Mouse (Mus musculus) urinary bladder, postnatal 14 days (tissue): ENCODE measurements around the gene Thtpa.

Experiments used
- DNase-seq: peaks from one replicate; pipeline ENCODE4 v3.0.0; 2021; ENCODE audit warnings: low spot score

Gene Thtpa

DNA sequence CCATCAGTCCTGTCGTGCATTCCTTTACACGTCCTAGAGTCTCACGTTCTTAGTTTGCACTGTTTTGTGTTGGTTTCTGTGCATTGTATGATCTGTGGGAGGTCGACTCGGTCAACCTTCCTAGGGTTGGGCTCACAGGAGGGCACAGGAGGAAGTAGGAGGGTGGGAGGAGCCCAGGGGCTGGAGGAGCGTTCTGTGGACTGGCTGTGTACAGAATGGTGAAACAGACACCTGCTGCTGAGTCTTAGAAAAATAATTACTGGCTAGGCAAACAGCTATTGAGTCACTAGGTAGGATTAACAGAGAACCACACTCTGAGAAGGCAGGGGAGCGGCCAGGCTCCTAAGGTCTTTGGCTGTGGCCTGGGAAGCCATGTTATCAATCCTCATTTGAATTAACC lies 44.7 kb downstream of the Thtpa start:
- DNase-seq = no peak

DNA sequence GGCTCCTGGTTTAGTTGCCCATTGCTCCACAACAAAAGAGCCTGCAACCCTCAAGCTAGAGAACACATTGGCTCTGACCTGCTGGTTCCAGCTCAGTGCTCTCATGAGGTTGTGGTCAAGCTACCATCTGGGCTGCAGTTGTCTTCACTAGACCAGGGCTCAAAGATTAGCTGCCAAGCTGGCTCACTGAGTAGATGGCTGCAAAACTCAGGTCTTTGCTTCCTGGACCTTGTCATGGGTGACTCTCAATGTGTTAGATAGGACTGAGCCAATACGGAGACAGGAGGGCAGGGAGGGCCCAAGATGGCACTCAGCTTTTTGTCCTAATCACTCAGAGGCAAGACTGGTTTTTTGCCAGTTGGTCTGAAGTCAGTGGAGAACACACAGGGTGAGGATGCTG lies 51.7 kb downstream of the Thtpa start:
- DNase-seq = no peak

GRCm38 (mm10) chr14:55146829-55147401 lies 52.3 kb downstream of the Thtpa start:
- peak; percentile 17 for DNase-seq

DNA sequence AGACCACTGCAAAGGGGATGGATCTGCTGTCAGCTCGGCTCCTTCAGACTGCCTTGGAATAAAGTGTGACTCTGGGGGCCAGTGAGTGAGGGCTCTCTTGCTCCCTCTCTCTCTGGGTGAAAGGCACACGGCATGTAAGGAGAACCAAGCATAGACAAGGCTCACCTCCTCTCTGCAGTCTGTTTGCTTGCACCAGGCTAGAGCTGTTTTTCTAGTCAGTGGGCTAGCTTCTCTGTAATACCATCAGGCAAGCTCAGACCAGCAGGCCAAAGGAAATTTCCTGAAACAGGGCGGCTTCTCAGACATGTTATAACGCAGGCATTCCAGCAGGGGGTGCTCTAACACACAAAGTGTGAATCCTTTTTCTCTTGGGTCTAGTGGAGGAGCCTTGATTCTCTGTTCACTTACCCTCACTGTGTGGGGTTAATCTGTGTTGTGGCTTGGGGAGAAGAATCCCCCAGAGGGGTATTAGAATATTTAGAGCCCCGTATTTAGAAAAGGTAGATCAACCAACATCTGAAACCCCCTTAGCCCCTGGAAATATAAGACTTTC lies 53.9 kb downstream of the Thtpa start:
- DNase-seq = peak; percentile 63
